Mouse (Mus musculus) E14TG2a.4 (cell line): ENCODE data around the gene Mrps18c.

Experiments
- CTCF ChIP-seq: conservative IDR thresholded peaks from 2 replicates; pipeline ENCODE4 v1.5.1; 2014; ENCODE audit warnings: low read length
- NANOG ChIP-seq: IDR thresholded peaks from 2 replicates; pipeline ENCODE4 v1.6.1; 2014; ENCODE audit warnings: borderline replicate concordance, low read length, mixed read lengths
- POU5F1 ChIP-seq: IDR thresholded peaks from 2 replicates; pipeline ENCODE4 v1.6.1; 2014; ENCODE audit warnings: low read length, borderline replicate concordance

DNA sequence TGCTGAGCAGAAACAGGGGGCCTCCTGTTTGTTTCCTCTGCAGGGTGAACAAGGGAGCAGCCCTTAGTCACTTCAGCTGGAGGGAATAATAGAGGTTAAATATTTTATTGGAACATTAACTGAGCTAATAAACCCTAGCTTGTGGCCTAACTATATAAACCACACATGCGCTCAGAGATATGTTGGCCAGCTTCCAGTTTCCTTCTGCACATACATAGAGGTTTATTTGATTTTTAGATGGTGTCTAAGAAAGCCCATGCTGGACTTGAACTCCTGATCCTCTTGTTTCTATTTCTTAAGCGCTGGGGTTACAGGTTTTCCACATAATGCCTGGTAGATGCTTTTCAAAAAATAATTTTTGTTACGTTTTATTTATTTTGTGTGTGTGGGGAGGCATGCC is 46.1 kb downstream of the Mrps18c start:
- no peak for TF ChIP-seq CTCF
- TF ChIP-seq NANOG, result no peak
- TF ChIP-seq POU5F1, result no peak
